Mouse (Mus musculus) gastrocnemius, postnatal 14 days (tissue): ENCODE measurements around the gene Ctnnd2. TPM values are rescaled to one million over a fixed set of nuclear protein-coding genes. Genes with fewer than 3 reads are reported as not detected.

Experiments used
- DNase-seq: peaks from one replicate; pipeline ENCODE4 v3.0.0; 2021; ENCODE audit warnings: mixed read lengths
- intact Hi-C: fragments of 180-260 bp; cut with DNase I; formaldehyde crosslinking; loops from one replicate; pipeline ENCODE4 v1.15.1; 2025; ENCODE audit warnings: low total_unique reads
- total RNA-seq, 2 experiments: library from RNA; stranded (reverse); gene quantifications; 2 replicates each; pipeline ENCODE4 v1.2.3; 2021

Ctnnd2 gene
- total RNA-seq, 2 experiments from 2014 or later = 0.16 TPM; not detected in 1

DNA sequence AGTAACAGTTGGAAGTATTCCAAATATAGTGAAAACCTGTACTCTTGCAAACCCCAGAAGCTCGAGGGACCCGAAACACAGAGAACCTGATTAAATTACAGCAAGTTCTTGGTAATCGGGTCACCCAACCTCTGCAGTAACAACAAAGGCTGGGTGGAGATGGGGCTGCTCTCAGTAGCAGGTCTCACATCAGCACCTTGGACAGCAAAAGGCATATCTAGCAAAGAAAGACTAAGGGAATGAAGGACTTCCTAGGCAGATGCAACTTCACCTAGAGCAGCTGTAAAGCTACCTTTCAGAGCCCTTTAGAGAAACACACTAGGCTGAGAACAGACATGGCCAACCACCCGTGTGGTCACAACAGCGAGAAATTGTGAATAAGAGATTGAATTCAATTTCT, 741.0 kb downstream of the Ctnnd2 start:
- intact Hi-C loops = no loop called here
- no peak for DNase-seq

DNA sequence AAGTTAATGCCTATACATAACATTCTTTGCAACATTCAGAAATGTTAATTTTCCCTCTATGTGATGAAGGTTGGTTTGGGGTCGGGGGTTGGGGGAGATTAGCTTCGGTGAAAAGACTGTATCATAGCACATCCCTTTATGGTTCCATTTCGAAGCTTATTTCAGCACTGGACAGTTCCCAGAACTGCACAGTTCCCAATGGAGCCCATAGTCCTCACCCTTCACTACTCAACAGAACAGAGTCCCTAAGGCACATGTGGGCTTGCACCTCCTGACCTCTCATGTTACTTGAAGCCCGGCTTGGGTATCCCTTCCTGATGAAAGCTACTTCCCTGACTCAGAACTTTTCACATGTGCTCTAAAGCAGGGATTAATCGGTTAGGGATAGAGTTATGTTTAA, 753.4 kb downstream of the Ctnnd2 start:
- intact Hi-C loops = loop anchor here (5.0 to 10.0 kb wide), 2 partner anchors 229 to 336 kb away; no protein-coding TSS in a partner anchor
- no peak for DNase-seq

DNA sequence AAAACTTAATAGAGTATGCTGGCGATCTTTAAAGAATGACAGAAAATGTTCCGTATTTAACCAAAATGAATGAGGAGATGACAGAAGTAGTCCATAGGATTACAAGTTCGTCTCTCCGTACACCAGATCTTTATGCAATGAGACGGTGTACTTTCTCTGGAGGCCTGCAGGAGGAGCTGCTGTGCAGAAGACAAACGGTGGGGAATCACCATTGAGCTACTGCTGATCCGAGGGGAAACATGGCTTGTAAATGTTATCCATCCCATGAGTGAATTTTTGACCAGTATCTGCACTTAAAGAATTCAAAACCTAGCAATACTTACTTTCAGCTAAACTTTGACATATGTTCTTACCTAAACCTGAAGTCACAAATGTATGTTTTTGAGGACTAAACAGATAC, 755.2 kb downstream of the Ctnnd2 start:
- DNase-seq = peak; percentile 12
- intact Hi-C loops = loop anchor here (5.0 to 10.0 kb wide), 2 partner anchors 227 to 335 kb away; no protein-coding TSS in a partner anchor

DNA sequence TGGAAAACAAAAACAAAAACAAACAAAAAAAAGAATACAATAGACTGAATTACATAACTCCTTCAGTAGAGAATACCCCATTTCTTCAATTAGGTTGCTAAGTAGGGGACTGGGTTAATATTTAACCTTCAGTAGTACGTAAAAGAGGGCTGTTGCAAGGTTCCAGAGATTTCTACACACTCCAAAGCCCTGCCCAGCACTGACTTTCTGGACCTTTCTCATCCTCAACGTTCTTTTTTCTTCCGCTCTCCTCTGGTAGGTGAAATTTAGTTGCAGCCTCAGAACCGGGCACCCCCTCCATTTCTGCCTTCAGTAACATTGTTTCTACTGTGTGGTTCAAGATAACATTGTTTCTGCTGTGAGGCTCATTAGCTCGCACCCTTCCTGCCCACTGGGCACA, 759.5 kb downstream of the Ctnnd2 start:
- DNase-seq = no peak
- intact Hi-C loops = no loop called here

DNA sequence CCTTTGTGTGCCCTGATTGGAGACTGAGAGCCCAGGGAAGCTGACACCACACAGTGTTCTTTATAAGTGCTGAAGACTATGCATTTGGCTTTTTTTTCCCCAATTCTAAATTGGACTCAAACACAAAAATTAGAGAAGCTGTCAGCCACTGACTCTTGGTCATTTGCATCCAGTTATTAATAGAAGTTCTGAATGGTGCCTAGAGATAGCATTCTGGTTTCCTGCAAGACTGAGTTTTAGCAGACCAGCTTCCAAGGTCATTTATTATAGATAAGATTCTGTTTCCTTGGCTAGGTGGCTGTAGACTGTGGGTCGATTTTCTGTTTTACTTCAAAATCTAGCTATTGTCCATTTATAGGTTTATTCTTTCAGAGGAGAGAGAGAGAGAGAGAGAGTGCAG, 773.5 kb downstream of the Ctnnd2 start:
- DNase-seq = no peak
- intact Hi-C loops = no loop called here

DNA sequence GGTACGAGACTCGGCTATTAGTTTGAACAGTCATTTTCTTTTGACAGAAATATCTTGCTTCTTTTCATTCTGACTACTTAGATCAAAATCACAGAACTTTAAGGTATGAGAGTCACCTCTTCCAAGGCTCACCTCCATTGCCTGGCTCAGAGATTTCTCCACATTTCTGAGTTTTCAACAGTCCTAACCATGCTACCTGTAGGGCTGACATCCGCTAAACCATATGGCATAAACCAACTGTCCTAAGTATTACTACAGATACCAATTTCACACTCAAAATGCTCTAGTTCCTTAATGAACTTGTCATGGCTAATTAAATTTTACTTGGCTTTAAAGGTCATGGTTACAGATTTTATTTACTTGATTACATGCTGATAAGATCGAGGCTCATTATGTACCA, 786.1 kb downstream of the Ctnnd2 start:
- intact Hi-C loops = no loop called here
- DNase-seq = no peak

DNA sequence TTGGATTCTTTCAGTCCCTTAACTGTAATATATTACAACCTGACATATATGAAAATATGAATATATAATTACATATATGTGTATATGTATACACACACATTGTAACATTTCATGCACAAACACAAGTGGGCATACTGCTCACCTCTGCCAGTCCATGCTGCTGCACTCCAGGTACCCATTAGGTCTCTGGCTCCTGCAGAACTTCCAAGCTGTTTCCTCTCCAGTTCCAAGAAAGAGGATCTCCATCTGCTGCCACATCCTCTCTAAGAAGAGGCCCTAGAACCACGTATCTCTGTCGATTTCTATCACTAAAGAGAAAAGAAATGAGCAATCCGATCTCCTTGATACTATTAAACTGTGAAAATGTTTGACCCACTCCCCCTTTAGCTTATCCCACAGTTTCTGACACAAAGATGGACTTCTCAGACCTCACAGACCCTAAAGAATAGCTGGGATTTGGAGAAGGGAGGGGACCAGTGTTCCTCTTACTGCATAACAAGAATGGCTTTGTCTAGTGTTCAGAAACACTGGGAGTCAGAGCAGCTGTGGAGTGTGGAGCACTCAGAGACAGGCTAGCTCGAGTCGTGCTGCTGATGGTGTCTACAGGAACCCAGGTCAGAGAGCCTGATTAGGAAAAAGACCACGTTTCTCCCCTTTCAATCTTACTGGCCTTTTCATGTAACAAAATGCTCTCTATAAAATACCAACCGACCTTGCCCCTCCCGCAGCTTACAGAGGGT, 790.2 kb downstream of the Ctnnd2 start:
- intact Hi-C loops = no loop called here
- DNase-seq = no peak

DNA sequence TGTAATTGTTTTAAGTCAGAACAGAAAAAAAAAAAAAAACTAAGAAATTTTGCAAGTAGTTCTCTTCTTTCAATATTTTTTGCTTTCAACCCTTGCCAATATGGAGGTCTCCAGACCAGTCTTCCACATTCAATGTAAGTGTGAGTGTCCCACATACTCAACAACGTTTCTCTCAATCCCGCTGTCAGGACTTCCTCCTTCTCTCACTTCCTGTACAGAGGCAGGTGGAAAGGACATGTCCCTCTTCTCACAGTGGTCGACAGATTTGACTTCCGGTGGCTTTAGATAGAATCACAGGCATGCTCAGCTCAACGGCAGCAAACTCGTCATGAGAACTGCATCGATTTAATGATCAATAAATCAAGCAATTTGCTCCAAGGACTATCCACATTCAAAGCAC, 791.7 kb downstream of the Ctnnd2 start:
- intact Hi-C loops = no loop called here
- DNase-seq = no peak

DNA sequence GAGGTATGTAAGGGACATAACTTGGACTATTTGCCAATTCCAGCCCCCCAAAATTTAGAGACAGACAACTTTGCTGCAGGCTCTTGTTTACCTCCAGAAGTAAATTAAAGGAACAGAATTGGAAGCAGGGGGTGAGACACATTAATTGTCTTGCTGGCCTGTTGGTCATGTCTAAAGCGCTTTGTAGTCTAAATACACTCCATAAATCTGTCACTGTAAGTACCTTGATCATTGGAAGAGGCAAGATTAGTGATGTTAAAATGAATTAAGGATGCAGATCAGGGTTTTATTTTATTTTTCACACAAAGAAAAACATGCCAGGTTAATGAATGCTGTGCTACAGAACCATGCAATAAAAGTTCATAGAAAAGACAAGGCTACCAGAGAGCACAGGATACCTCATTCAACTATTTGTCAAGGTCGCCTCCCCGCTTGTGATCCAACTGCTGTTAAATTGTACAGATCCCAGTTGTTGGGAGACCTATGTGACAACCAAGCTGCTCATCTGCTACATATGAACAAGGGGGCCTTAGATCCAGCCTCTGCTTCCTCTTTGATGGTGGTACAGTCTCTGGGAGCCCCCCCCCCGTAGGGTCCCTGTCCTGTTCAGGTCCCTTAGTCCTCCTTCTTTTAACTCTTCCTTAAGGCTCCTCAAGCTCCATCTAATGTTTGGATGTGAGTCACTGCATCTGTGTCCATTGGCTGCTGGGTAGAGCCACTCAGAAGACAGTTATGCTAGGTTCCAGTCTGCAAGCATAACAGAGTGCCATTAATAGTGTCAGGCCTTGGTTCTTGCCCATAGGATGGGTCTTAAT, 792.7 kb downstream of the Ctnnd2 start:
- intact Hi-C loops = no loop called here
- no peak for DNase-seq

DNA sequence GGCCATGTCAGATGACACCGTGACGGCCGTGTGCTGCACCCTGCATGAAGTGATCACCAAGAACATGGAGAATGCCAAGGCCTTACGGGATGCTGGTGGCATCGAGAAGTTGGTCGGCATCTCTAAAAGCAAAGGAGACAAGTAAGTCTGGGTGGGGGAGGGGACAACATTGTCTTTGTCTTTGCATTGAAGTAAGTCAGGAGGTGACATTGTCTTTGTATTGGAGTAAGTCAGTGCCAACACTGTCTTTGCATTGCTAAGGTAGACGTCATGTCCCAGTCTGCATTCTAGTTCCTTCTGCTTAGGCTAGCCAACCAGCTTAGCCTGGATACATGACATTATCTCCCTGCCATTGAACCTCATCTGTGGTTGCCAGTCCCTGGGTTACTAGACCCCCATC, 794.4 kb downstream of the Ctnnd2 start:
- no peak for DNase-seq
- intact Hi-C loops = no loop called here

DNA sequence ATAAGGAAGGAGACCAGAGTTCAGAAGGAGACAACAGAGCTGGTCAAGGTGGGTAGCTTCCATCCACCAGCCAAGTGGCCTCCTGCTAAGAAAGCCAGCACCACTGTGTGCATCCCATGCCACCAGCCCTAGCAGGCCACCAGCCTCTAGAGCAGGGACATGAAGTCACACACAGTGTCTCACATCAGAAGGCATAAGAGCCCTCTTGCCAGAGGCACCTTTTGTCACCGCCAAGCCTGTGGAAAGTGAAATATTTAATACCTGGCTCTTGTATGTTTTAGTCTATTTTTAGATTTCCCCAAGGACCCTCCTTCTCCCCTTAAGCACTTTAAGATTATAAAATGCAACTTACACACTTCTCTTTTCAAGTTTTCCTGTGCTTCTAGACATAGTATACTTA, 802.0 kb downstream of the Ctnnd2 start:
- DNase-seq = no peak
- intact Hi-C loops = no loop called here

DNA sequence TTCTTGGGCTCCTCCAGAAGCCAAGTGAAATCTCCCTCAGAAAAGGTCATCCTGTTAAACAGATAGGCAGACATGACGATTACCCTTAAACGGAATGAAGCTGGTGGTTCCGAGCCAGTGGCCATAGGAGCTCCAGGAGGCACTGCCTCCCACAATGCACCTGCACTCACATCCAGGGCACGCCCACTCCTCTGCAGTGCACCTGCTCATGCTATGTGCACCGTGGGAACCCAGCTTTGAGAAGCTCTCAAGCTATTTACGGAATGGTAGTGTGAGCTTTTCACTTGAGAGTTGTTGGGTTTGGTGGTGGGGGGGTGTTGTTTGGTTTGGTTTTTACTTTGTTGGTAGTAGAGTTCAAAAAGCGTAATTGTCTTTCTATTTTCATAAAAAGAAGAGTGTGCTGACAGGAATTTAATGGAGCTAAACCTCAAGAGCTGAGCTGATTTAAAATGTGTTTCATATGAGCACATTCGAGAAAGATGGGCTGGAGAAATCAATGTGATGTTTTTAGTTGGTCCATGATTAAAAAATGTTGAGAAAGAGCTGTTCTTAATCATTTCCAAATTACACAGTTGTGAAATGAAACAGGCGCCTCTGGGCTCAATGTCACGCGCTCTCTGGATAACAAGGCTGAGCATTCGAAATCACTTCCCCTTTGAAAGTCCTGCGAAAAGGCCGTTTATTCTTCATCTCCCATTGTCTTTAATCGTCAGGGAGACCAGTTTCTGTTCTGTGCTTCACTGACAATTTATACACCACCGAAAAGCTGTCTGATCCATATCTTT, 802.8 kb downstream of the Ctnnd2 start:
- intact Hi-C loops = no loop called here
- no peak for DNase-seq

DNA sequence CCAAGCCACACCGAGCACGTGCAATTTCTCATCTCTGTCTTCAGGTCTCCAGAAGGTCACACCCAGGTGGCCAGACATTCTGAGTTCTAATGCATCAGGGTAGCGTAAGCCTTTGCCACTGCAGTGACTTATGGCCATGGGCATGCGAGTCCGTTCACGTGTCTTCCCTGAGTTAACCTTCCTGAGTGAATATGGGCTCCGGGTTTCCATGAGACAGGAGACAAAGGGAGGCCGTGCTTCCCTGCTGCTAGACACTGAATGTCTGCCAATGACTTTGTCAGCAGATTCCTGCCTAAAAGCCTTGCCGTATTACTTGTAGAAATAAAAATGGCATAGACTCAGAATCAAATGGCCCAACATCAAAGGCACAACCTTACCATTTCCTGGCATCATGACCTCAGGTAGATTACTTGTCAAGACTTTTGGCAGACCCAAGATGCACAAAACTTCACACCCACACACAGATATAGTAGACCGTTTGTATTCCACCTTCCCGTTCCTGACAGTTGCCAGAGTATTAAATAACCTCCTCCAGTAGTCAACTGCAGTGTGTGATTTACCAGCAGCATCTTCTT, 804.9 kb downstream of the Ctnnd2 start:
- DNase-seq = no peak

DNA sequence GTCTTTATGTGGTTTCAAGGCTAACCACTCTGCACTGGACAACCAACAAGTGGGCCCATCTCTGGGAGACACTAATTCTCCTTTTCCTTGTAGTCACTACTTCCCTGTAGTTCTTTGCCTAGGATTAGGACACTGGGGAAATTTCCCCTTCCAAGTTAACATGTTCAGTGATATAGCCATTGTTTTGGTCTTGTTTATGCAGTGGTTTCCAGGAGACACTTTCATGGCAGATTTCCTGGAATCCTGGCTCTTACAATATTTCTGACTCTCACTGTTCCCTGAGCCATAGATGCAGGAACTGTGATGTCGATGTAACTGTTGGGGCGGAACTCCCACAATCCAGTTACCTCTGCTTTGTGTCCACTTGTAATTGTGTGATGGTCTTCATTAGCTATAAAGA, 814.5 kb downstream of the Ctnnd2 start:
- no peak for DNase-seq

More for the DNA sequence above, 804.9 kb downstream of the Ctnnd2 start:
- intact Hi-C loops = no loop called here

DNA sequence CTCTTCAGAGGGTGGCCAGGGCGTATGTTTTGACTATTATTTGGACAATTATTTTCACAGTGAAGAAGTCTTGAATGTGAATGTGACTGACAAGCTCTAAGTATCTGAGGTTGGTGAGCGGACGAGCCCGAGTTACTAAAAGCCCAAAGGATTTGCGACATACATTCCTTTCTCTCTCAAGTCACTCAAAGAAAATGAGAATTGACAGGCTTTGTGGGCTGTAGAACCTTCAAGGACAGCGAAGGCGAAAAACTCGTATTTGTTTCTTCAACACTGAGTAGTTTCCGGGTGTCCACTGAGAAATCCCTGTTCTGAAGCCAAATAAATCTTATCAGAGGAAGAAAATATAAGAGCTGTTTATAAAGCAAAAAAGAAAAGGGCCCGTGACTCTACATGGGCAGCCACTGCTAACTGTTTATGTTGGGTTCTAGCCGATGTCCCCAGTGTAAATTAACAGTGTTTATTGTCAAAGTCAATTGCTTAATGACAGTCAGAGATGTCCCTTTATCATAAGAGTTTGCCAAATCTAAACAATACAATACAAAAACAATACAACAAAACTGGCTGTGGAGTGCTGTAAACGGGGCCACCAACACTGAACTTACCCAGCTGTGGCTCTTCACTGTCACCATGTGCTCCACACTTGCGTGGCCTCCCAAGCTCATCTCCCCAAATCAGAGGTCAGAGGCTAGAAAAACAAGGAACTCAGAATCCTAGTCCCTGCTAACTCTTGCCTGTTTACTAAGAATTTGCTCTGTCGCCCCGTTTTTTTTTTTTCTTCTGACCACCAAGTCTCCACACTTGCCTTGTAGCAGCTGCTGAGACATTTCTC, 818.2 kb downstream of the Ctnnd2 start:
- no peak for DNase-seq
- intact Hi-C loops = no loop called here

More for the DNA sequence above, 814.5 kb downstream of the Ctnnd2 start:
- intact Hi-C loops = no loop called here

DNA sequence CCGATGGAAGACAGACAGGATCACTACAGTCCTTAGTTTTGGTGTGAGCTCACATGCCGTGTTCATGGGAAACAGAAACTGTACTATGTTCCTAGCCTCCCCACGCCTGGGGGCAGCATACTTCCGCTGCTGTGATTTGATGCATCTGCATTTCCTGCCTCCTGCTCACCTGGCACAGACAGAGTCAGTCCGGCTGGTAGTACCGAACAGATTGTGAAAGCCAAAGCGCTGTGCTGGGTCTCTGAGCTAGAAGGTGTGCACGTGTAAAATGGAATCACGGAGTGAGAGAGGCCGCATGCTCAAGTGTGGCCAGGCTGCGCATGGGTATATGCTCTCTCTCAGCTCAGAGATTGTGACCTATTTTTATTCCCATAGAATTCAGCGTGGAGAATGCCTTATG, 820.0 kb downstream of the Ctnnd2 start:
- intact Hi-C loops = no loop called here
- DNase-seq = no peak

DNA sequence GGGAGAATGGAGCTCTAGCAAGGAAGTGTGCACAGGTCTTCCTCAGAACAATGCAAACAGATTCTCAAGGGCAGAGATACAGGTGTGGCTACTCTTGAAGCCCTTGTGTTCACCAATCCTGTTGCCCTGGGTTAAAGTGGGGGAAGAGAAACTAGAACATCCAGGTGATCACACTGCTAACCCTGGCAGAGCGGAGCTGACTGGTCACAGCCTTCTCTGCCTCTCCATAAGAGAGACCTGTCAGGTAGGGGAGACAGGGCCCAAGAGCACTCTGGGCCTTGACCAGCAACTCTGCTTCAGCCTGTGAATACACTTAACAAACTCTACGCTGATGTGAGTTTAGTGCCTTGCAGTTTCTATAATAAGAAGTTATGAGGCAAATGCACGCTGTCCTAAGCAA, 820.5 kb downstream of the Ctnnd2 start:
- intact Hi-C loops = no loop called here
- DNase-seq = no peak

DNA sequence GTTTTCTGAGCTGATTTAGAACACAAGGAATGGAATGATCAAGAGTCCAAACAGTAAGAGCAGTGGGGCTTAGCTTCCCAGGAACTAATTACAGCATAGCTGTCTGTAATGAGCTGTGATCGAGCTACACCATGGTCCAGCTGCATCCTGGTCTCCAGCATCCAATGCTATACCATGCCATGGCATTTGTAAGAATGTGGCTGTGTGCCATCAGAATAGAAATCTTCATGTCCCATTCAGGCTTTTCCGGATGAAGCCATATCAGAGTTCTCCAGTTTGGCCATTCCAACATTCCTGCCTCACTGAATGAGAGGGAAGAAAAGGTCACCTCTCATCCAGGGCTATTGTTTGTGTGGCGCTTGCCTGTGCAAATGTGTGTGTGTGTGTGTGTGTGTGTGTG, 823.0 kb downstream of the Ctnnd2 start:
- intact Hi-C loops = no loop called here
- DNase-seq = no peak

DNA sequence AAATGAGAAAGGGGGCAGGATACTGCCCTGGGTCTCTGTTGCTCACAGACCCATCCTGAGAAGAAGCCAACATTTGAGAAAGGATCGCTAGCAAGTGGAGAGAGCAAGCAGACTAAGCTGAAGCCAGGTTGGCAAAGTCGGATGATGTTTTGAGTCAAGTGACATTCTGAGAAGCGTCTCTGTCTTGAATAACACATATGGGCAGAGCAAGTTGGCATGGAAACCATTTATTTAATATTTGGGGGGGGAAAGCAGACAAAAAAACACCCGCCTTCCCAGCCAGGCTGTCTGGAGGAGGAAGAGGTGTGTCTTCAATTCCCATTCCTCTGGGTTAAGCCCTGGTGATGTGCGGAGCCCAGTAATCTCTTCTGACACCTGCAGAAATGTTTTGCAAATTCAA, 832.1 kb downstream of the Ctnnd2 start:
- DNase-seq = no peak
- intact Hi-C loops = no loop called here
